Mouse (Mus musculus) stomach, postnatal 0 days (tissue): ENCODE measurements around the gene Gm5129.

ENCODE experiments used
- CTCF ChIP-seq: IDR thresholded peaks from 2 replicates; pipeline ENCODE4 v1.5.1; 2016; ENCODE audit warnings: antibody characterized with exemption, low read depth, mild to moderate bottlenecking, moderate library complexity
- EP300 ChIP-seq: optimal IDR thresholded peaks from 2 replicates; pipeline ENCODE3; 2016; ENCODE audit warnings: antibody characterized with exemption

GRCm38 (mm10) chr5:29772038-29772437 lies 36.3 kb upstream of the Gm5129 start:
- TF ChIP-seq CTCF (no peak), EP300 (no peak)
